Mouse (Mus musculus): ENCODE measurements around the gene Cd200r1.

DNA sequence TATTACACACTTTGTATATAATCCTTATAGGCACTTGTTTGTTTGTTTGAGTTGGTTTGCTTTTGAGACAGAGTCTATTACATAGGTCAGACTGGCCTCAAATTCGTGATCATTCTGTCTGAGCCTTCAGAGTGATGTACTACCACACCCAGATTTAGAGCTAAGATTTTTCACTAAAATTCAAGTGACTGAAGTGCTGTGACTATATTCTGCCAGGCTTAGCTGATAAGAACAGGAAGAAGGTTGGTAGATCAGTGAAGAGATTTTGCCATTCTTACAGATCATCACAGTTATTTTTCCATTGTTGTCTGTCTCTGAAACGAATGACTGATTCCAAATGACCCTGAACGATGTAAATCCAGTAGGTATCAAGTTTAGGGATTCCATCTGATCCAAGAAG, 17.5 kb upstream of the Cd200r1 start:
- TF ChIP-seq CTCF (IDR thresholded peaks at IDR 0.05; ENCODE audit: low read depth, low read length) (no peak), POLR2A (IDR thresholded peaks at IDR 0.05; ENCODE audit: extremely low read depth, insufficient read depth, low read length) (no peak)

Data from liver, adult 2 months (tissue).